Mouse (Mus musculus): Measurements from ENCODE around the gene Bcl11a.

Bcl11a gene

GRCm38 (mm10) chr11:24200310-24200709 is 122.5 kb downstream of the Bcl11a start:
- no peak for DNase-seq (ENCODE audit: low read depth, low spot score)

- DNase-seq (ENCODE audit: low read depth, low spot score) = no peak
Measured at GRCm38 (mm10) chr11:24201223-24201622, 123.4 kb downstream of the Bcl11a start.

GRCm38 (mm10) chr11:24202641-24203361 is 124.9 kb downstream of the Bcl11a start:
- DNase-seq (ENCODE audit: low read depth, low spot score) = no peak

GRCm38 (mm10) chr11:24203489-24203888 is 125.6 kb downstream of the Bcl11a start:
- no peak for DNase-seq (ENCODE audit: low read depth, low spot score)

GRCm38 (mm10) chr11:24208951-24209351 is 131.1 kb downstream of the Bcl11a start:
- no peak for DNase-seq (ENCODE audit: low read depth, low spot score)

- DNase-seq (ENCODE audit: low read depth, low spot score) = no peak
Measured at GRCm38 (mm10) chr11:24214509-24215134, 136.8 kb downstream of the Bcl11a start.

- DNase-seq (ENCODE audit: low read depth, low spot score) = no peak
Measured at GRCm38 (mm10) chr11:24217741-24218333, 140.0 kb downstream of the Bcl11a start.

GRCm38 (mm10) chr11:24221601-24222307 is 143.9 kb downstream of the Bcl11a start:
- DNase-seq (ENCODE audit: low read depth, low spot score) = no peak
